Mouse (Mus musculus) CD4-positive, CD25-positive, alpha-beta regulatory T cell, adult 9 weeks (primary cell): ENCODE measurements around the gene Msln. TPM values are rescaled to one million over a fixed set of nuclear protein-coding genes. Genes with fewer than 3 reads are reported as not detected.

Experiments
- polyA plus RNA-seq: library from polyadenylated mRNA; unstranded; fragments of 100-300 nt; shearing (Covaris generic); gene quantifications from one replicate; pipeline ENCODE4 v1.2.1, GENCODE M21; 2017

Msln gene
- polyA plus RNA-seq, result not detected

DNA sequence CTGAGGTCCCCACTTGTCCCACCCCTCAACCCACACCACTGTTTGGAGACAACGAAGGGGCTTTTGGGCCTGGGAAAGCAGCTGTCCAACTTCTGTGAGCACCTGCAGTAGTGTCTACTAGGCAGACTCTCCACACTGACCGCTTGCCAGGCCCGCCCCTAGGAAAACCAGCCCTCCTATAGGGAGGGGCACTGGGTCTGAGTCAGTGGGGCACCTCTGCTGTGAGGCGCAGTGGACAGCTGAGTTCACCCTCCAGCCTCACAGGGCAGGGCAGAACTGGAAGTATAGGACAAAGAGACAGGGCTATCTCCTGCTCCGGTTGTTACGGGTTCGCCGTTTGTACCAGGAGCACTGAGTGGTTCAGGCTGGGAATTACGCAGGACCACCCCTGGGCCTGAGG is at the start of gene Msln:
Gene Msln, minus strand, starts transcription at position 138 of the 400 bp plus-strand sequence.

DNA sequence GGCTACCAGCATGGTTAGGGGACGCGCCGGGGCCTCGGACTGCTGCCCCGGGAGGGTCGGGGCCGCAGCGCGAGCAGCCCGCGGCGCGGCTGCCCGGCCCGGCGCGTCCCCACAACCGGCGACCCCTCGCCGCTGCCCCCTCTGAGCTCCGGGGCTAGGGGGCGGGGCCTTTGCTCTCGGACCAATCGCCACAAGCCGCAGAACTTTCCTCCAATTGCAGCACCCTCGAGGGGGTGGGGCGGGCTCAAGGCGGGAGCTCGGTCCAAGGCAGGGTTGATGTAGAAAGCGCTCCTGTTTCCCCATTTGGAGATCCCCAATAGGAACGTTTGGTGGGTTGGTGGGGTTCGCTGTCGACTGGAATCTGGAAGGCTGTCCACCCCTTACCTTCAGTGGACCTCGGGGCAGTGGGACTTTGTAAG is 42.8 kb upstream of the Msln start, which contains the start of gene Metrn:
Gene Metrn, minus strand, starts transcription at position 186 of the 419 bp plus-strand sequence.

DNA sequence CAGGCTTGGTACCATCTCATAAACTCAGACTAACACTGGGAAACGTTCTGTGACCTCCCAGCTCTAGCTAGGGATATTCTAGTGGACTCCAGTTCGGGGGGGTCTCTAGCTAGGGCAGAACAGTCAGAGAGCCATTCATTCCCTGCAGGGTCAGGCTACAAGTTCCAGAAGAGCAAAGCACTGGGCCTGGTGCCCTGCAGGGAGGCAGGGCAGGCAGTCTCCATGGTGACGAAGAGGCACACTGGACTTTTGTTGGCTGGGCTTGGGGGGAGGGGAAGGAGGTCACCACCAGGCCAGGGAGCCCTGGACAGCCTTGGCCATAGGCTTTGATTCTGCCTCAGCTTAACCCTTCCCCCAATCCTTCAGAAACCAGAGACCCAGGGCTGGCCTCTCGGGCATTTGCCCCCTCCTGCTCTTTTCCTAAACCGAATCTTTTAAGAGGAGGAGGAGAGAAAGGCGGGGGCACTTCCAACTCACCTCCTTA is 41.5 kb upstream of the Msln start, which contains the start of gene AC134908.4:
Gene AC134908.4, minus strand, starts transcription at position 51 of the 484 bp plus-strand sequence.

DNA sequence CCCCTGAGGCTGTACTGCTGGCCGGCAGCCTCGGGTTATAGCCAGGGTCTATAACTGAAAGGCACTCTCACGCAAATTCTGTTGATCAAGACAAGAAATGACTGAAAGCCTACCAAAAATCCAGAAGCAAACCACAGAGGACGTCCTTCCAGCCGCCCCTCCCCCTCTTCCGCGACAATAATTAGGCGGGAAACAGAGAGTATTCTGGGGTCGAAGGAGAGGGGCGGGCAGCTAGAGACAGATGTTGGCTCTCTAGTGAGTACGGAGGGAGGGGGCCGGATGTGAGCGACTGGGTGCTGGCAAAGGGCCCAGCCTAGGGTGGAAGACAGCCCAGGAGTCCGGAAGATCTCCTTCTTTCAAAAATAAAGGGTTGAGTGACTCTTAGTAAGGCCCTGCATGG is 38.4 kb upstream of the Msln start, which contains the start of gene Fam173a:
Gene Fam173a, minus strand, starts transcription at position 287 of the 400 bp plus-strand sequence.

DNA sequence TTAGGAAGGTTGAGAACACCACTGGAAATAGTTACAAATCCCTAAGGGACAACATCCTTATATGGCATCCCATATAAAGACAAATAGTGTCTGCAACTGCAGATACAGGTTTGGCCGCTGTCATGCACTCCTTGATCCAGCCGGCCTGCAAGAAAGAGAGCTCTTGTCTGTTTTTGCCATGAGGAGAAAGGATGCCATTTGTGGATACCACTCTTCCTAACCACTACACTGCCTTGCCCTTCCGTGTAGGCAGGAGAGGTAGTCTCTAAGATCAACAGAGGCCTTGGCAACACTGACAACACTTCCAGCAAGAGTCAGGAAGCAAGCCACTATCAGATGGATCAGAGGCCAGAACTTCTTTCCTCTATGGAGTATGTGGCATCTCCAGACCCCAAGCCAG is 32.1 kb upstream of the Msln start, which contains the start of gene Ccdc78:
Gene Ccdc78, plus strand, starts transcription at position 301 of the 400 bp plus-strand sequence.

DNA sequence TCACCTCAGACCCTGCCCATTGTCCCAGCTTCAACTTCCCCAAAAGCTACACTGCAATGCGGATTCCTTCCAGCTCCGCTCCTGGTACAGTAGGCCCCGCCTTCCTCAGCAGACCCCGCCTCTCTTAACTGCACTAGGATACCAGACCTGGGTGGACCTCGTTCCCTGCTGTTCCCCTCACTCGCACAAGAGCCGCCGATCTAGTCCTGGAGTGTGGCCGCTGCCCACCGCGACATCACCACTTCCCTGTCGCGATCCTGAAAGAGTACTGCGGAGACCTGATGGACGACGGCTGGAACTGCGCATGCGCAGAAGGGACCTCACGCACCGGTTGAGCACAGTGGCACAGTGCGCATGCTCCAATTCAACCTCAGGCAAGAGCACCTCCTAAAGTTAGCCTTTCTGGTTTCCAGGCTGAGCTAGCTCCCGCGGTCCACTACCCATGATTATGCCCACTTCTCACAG is 31.1 kb upstream of the Msln start, which contains the start of gene Haghl:
Gene Haghl, minus strand, starts transcription at position 393 of the 465 bp plus-strand sequence.

DNA sequence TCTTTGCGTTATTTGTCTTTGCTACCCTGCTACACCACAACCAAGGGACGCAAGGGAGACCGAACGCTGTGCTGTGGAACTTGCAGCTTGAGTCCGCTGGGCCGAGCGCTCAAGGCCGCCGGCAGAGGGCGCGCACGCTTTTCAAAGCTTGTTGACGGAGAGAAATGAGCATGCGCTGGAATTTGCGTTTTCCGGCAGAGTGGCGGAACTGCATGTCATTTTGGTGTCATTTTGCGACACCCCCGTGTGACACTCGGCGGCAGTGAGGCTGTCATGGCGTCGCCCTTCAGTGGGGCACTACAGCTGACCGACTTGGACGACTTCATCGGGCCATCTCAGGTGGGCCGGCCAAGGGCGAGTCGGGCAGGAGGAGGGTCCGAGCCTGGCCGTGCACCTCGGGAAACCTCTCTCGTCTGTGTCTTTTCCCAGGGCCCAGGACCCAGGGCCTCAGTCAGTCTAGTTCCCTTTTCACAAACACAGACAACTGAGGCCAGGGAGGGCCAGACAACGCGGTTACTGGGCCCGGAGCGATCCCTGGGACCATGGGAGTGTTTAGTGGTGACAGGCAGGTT is 19.5 kb upstream of the Msln start, which contains the start of gene Narfl:
Gene Narfl, plus strand, starts transcription at position 228 of the 572 bp plus-strand sequence.

DNA sequence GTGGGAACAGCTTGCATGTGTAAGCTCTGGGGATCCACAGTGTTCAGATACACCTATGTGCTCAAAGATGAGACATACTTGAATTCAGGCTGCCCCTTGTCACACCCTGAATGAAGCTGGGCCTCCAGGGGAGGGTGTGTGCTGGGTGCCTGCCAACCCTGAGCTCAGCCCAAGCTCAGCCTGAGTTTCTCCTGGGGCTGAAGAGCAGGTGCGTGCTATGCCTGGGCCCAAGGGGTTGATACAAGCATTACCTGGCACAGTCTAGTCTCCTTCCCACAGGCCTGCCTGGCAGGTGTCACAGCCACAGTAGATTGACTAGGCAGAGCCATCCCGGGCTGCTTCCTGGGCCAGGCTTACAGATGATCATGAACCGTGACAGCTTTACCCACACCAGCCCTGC is 18.4 kb downstream of the Msln start, which contains the start of gene Mslnl:
Gene Mslnl, plus strand, starts transcription at position 298 of the 400 bp plus-strand sequence.

DNA sequence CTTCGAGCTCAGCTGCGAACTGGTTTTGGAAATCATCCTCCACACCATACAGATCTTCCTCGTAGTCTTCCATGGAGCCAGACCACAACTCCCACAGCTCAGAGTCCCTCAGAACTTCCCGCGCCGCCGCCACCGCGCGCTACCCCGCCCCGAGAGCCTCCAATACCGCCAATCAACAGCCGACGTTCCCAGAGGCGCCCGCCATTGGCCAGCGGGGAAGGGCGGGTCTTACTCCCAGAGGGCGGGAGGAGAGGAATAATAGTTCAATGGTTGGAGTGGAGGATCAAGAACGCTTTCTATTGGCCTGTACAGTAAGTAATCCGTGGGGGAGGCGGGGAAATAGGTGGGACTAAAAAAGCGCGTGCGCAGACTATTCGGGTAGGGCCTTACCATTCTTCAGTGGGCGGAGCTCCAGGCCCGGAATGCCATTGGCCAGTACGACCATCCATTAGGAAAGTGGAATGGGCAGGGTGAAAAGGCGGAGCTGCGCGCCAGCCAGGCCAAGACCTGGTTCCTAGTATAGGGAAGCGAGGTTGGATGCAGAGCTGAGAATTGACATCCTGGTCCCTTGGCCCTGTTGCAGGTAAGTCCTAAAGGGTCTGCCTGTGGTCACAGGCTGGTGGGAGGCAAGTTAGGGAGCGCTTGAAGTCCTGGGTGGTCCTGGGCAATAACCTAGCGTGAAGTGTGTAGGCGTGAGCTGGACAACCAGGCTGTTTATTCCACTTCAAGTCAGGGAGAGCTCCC is 26.7 kb downstream of the Msln start, which contains the start of the genes Chtf18 and Rpusd1:
Gene Chtf18, minus strand, starts transcription at position 155 of the 744 bp plus-strand sequence.
Gene Rpusd1, plus strand, starts transcription at position 406 of the 744 bp plus-strand sequence.

DNA sequence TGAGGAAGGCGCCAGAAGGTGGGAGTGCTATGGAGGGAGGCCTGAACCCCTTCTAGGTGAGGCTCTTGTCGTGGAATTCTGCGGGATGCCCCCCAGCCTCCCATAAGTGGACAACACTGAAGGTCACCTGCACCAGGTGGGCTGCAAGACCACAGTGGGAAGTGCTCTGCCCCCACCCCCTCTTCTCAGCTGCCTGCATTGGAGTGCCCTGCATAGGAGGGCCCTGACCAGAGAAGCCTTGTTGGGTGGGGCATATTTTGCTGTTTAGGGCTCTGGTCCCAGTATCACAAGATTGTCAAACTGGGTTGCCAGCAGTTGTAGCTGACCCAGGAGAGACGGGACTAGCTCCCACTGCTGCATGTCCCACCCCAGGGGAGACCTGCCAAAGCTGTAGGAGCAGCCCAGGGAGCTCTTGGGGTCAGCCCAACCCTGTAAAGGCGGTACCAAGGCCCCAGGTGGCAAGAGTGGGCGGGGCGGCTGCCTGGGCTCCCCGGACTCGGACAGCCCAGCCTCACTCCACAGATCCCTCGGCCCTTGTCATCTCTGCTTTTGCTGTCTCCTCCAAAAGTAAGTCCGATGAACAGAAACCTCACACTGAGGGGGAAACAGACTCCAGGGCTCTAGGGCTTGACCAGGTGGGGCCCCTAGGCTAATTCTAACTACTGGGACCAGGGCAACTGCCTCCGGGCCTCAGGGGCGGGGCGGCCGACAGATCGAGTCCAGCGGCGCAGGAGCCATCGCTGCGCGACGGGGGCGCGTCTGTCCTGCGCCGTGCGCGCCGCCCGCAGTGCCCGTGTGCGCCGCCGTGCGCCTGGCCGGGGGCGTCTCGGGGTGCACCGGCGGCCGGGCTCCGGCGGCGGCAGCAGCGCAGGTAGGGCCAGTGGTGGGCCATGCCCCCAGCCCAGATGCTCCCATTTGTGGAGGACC is 37.2 kb downstream of the Msln start, which contains the start of gene Gng13:
Gene Gng13, plus strand, starts transcription at position 461 of the 927 bp plus-strand sequence.

Other genes starting within 250 kb of the Msln start
- not detected for gene Sox8, start 183.7 kb downstream of the Msln start, polyA plus RNA-seq
- 29.4 TPM for gene Lmf1, start 175.3 kb downstream of the Msln start, polyA plus RNA-seq
- gene Gng13, start 37.2 kb downstream of the Msln start, polyA plus RNA-seq, result not detected
- 5.8 TPM for gene Chtf18, start 27.0 kb downstream of the Msln start, polyA plus RNA-seq
- gene Rpusd1, start 26.7 kb downstream of the Msln start, polyA plus RNA-seq, result 20.1 TPM
- not detected for gene Mslnl, start 18.3 kb downstream of the Msln start, polyA plus RNA-seq
- 29.9 TPM for gene Narfl, start 19.4 kb upstream of the Msln start, polyA plus RNA-seq
- 59.1 TPM for gene Haghl, start 31.3 kb upstream of the Msln start, polyA plus RNA-seq
- 0.52 TPM for gene Ccdc78, start 32.2 kb upstream of the Msln start, polyA plus RNA-seq
- gene Fam173a, start 38.5 kb upstream of the Msln start, polyA plus RNA-seq, result 259 TPM
- gene AC134908.4, start 41.3 kb upstream of the Msln start, polyA plus RNA-seq, result not detected
- 7.7 TPM for gene Metrn, start 42.8 kb upstream of the Msln start, polyA plus RNA-seq
- not detected for gene Fbxl16, start 54.7 kb upstream of the Msln start, polyA plus RNA-seq
- 46.8 TPM for gene Wdr24, start 69.2 kb upstream of the Msln start, polyA plus RNA-seq
- 44.0 TPM for gene Jmjd8, start 74.5 kb upstream of the Msln start, polyA plus RNA-seq
- gene Stub1, start 79.0 kb upstream of the Msln start, polyA plus RNA-seq, result 63.7 TPM
- gene Rhbdl1, start 82.9 kb upstream of the Msln start, polyA plus RNA-seq, result 0.27 TPM
- 0.48 TPM for gene Gm20683, start 87.4 kb upstream of the Msln start, polyA plus RNA-seq
- 45.1 TPM for gene Rhot2, start 90.5 kb upstream of the Msln start, polyA plus RNA-seq
- 6.7 TPM for gene Wdr90, start 107.1 kb upstream of the Msln start, polyA plus RNA-seq
- gene Mcrip2, start 114.4 kb upstream of the Msln start, polyA plus RNA-seq, result 2.4 TPM
- 112 TPM for gene Mettl26, start 120.7 kb upstream of the Msln start, polyA plus RNA-seq
- 1.5 TPM for gene Wfikkn1, start 126.5 kb upstream of the Msln start, polyA plus RNA-seq
- 5.6 TPM for gene Rab40c, start 165.3 kb upstream of the Msln start, polyA plus RNA-seq
- gene Pigq, start 190.6 kb upstream of the Msln start, polyA plus RNA-seq, result 63.9 TPM
- gene Nhlrc4, start 190.6 kb upstream of the Msln start, polyA plus RNA-seq, result not detected
- not detected for gene A930017K11Rik, start 198.2 kb upstream of the Msln start, polyA plus RNA-seq
- gene Capn15, start 231.4 kb upstream of the Msln start, polyA plus RNA-seq, result 14.6 TPM